Mouse (Mus musculus) hematopoietic stem cell, adult 5-6 weeks (primary cell): ENCODE results near the gene Ccnk. TPM values are rescaled to one million over a fixed set of nuclear protein-coding genes. Genes with fewer than 3 reads are reported as not detected.

ENCODE experiments used
- ATAC-seq, 2 experiments: fragments of 125-278 bp in 1 of 2; replicated peaks in 1 of 2; 2 replicates each; pipeline ENCODE4 v1.8.0; 2016 to 2017; ENCODE audit warnings: inconsistent platforms in 2 of 2, mild to moderate bottlenecking in 2 of 2, moderate number of reproducible peaks in 2 of 2, low read depth in 1 of 2, moderate TSS enrichment in 1 of 2; ENCODE audit not compliant: low FRiP score in 2 of 2, poor library complexity in 2 of 2, severe bottlenecking in 2 of 2, insufficient read depth in 1 of 2, low TSS enrichment in 1 of 2
- total RNA-seq: library from RNA; stranded (forward); fragments of 172-1452, 232-1000 nt; gene quantifications from 2 replicates; pipeline ENCODE4 v1.2.3, GENCODE M21; 2017

Gene Ccnk
- total RNA-seq, 1 experiment from 2014 or later = 15.1 TPM

DNA sequence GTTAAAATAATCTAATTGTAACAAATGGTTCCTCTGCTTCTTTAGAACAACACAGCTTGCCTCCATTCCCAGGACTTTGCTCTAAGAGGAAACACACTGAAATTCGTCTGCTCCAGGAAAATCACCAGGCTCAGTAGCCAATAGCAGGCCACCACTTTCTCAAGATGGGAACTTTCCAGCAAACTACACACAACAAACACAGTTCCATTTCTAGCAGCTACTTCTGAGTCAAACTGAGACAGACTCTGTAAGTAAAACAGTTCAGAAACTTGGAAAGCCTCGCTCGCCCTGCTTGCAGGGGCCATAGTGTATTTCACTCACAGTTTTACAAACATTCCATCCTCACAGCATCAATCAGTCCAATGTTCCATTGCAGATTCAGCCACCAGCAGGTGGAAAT, 3.0 kb upstream of the Ccnk start:
- no peak for ATAC-seq

DNA sequence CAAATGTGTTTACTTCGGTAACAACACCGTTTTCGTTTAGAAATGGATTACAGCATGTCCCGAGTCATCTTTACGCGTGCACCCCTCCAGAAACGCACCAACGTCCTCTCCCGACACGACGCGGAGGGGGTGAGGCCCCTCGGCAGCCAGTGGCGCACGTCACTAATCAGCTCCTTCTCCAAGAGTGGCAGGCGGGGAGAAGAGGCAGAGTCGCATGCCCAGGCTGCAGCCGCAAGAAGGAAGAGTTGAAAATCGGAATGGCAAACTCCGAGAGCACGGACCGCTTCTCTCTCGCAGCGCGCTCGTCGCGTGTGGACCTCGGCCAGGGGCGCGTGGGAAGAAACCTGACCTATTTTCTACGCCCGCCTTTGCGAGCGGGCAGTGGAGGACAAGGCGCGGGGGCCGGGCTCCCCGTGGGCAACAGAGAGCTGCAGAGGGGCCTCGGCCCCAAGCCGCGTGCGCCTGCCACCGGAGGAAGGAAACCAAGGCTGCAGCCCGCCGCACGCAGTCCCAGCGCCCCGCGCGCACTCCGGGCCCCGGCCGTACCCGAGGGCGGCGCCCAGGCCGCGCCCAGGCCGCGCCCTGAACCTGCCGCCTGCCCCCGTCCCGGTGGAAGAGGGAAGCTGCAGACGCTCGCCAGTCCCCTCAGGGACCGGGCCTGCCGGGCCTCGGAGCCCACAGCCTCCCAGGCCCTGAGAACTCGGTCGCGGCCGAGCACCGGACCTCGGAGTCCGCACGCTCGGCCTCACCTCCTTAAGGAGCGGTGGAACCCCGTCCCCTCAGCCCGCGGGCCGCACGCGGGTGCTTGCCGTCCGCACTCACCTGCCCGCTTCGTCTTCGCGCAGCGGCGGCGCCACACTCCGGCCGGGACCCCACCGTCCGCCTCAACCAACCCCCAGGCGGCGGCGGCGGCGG, 791 bp upstream of the Ccnk start:
- ATAC-seq = peak; percentile 9 to 41; a peak in 2 of 4 replicates

GRCm38 (mm10) chr12:108179246-108179320, 296 bp upstream of the Ccnk start, which contains the start of gene Setd3:
TSS of gene Setd3 (minus strand) at chr12:108179314.
- no peak for ATAC-seq

GRCm38 (mm10) chr12:108181716-108182115, 2.3 kb downstream of the Ccnk start:
- no peak for ATAC-seq

GRCm38 (mm10) chr12:108187541-108188091, 8.2 kb downstream of the Ccnk start:
- no peak for ATAC-seq

- ATAC-seq = no peak
Observed at GRCm38 (mm10) chr12:108193878-108194277, 14.5 kb downstream of the Ccnk start.

GRCm38 (mm10) chr12:108195761-108196160, 16.4 kb downstream of the Ccnk start:
- no peak for ATAC-seq

DNA sequence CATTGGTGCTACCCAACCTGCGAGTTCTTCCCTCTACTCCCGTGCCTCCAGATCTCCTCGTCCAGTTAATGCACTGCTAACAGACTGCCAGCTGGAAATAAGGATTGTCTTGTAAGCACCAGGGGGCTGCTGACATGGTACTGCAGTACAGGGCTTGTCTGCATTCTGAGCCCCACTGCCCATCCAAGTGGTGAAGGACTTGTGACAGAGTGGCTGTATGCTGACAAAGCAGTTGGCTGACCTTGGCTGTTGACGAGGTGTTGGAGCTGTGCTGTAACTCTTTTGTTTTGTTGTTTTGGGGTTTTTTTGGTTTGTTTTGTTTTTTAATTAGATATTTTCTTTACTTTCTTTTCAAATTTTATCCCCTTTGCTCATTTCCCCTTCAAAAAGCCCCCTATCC, 19.1 kb downstream of the Ccnk start:
- no peak for ATAC-seq

GRCm38 (mm10) chr12:108200094-108200493, 20.7 kb downstream of the Ccnk start:
- no peak for ATAC-seq

- ATAC-seq = no peak
Observed at GRCm38 (mm10) chr12:108203895-108204294, 24.5 kb downstream of the Ccnk start.

GRCm38 (mm10) chr12:108204978-108205377, 25.6 kb downstream of the Ccnk start:
- ATAC-seq = no peak

DNA sequence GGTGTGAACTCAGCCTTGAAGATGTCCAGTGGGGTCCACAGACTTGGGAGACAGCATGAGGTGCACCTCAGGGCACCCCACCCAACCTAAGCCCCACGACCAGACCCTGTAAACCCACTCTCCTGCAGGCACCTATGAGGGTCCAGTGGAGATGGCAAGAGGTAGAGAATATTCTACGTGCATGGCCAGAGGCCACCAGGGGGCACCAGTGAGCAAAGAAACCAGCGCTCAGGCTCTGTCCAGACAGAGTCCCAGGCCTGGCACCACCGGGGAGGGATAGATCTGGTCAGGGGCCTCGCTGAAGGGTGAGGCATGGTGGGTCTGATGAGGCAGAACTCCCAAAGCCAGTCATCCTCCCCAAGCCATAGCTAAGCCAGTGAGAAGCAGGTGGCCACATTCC, 27.3 kb downstream of the Ccnk start:
- ATAC-seq = peak; percentile 42 to 68

DNA sequence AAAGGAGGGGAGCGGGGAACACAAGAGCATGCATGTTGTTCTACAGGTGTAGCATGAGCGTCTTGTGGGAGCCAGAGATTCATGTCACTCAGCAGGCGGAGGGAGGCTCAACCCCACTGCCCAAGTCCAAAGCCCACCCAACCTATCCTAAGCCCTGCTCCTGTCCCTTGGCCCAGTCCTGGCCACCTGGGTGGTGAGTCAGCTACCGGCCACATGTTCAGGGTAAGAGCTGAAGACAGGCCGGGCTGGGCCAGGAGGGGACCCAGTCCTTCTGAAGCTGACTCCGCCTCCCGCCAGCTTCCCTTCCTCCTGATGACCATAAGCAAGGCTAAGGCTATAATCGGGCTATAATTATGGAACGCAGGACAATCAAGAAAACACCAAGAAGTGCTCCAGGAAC, 28.8 kb downstream of the Ccnk start:
- ATAC-seq = no peak

GRCm38 (mm10) chr12:108208726-108209438, 29.5 kb downstream of the Ccnk start:
- peak; percentile 43 to 57; a peak in 3 of 4 replicates for ATAC-seq

DNA sequence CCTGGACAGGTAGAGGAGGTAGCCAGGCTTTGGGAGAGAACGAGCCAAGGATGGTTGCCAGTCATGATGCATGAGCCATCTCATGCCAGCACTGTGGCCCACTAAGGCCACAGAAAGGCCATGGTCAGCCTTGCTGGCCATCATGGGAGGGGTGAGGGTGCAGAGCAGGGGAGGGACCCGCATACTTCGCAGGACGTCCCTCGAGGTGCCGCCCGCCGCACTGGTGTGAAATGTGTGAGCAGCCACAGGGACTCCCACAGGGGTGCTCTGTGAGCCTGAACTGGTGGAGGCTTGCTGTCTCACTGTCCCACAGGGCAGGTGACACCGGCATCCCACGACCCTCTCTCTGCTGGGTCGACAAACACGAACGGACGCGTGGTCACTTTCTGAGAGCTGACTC, 31.2 kb downstream of the Ccnk start:
- no peak for ATAC-seq

- ATAC-seq = no peak
Observed at GRCm38 (mm10) chr12:108212071-108212470, 32.7 kb downstream of the Ccnk start.

DNA sequence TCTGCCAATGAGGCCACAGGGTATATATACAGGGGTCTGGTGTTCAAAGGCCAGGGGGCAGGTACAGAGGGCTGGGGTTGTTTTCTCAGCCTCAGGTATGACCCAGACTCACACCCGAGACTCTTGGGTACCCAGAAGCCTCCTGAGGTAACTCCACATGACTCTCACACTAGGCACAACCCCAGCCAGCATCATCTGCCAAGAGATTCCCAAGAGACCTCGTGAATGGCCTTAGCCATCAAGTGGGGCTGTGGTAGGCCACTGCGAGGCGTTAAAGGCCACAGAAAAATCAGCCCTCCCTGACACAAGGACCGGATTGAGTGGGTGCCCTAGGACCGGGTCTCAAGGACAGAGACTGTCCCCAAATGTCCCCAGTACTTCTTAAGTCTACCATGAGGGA, 33.1 kb downstream of the Ccnk start:
- ATAC-seq = no peak

DNA sequence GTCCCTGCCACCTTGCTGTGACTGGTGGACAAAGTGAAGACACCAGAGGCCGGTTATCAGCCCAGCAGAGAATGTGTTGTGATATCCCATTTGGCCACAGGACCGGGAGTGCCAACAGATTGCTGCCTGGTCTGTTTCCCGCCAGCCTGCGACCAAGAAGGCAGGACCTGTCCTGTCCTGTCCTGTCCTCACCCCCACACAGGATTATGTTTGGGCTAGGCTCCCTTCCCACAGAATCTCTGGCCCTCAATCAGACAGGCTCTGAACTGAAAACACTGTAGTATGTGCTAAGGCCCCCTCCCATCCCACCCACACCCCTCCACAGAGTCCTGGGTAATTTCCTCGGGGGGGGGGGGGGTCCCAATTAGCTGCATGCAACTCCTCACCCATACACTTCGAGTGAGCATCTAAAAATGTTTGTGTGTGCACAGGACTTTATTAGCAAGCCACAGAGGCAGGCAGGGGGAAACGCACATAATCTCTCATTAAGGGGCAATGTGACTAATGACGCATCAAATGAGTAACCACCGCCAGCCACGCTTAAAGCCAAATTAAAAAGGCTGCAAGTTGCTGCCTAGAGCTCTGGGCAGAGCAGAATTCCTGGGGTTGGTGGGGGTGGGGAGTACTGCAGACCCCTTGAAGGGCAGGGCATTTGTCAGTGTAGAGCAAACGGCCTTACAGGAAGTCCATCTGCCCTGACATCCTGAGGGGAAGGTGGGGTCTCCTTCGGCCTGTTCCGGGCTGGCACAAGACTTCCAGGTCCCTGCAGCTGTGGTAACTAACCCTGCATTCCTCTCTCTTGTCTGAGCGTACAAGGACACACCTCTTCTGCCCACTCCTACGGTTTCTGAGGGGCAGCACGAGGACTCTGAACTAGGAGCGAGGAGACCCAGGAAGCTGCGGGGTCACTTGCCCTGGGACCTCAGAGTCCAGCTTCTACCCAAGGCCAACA, 34.0 kb downstream of the Ccnk start:
- ATAC-seq = no peak
